Mouse (Mus musculus) fibroblast of lung, adult 2 months (primary cell): ENCODE results near the gene Chrnb1.

ENCODE experiments used
- DNase-seq: peaks from one replicate; pipeline ENCODE4 v3.0.0-alpha.2; 2011; ENCODE audit warnings: low read depth

The Chrnb1 gene

DNA sequence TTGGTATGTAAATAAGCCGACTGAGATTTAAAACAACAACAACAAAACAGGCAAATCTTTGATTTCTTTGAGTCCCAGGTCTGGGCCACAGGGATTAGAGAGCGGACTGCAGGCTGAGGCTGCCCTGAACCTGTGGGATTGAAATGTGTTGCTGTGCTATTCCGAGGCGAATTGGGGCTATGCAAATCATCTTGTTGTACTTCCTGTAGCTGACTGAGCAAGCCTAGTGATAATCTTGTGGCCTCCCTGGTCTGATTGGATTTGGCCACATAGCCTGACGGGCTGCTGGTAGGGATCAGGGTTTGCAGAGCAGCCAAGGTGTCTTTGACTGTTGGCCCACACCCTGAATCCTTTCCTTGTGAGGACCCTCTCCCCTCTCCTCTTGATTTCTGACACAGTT is 20.8 kb downstream of the Chrnb1 start:
- DNase-seq: no peak

- DNase-seq: no peak
Observed at GRCm38 (mm10) chr11:69767625-69767909, 28.2 kb downstream of the Chrnb1 start.

DNA sequence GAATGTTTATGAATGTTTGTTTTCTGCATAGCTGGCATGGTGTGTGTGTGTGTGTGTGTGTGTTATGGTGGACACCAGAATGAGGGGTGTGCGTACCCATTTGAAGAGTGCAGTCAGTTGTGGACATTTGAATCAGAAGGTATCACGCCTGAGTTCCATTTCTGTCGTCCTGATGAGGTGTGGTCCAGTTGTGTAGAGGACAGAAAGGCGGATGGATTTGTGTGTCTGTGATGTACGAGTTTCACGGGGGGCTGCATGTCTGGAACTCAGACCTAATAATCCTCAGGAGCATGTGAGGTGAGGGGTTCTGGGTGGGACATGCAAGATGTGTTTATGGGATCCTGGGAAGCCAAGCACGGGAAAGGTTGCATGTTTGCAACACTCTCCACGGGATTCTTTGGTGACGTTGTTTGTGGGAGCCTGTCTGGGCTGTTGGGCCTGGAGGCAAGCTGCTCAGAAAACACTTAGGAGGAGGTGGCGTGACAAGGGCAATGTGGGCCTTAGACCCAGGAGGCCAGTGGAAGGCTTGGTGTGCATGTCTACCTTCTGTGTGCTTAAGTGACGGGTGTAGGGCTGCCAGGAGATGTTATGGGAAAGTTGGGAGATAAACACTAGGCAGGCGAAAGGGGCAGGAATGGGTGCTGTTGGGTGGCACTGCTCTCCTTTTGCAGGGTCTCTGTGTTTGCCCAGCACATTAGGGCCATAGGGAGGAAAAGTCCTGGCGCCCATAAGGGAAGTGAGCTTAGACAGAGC is 28.7 kb downstream of the Chrnb1 start:
- DNase-seq: no peak

DNA sequence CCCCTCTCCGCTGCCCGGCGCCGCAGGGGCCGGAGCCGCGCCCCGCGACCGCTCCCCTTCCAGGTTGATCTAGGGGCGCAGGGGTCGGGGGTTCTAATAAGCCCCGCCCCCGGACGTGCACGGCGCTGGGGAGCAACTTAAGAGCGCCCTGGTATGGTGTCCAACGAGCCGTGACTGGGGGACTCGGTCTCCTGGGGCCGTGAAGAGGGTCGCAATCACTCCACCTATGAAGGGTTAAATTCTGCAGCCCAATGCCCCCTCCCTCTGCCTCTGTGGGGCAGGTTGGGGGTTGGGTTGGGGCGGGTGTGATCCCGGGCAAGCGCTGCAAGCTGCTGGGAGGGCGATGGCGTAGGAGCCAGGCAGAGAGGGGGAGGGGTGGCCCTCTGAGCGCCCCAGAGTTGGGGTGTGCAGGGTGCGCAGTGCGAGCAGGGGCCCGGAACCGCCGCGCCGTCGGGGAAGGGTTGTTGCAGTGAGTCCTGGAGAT is 29.6 kb downstream of the Chrnb1 start:
- no peak for DNase-seq

GRCm38 (mm10) chr11:69765221-69766125 is 30.3 kb downstream of the Chrnb1 start, which contains the start of gene Zbtb4:
TSS of gene Zbtb4 (plus strand) at chr11:69765912.
- DNase-seq: no peak

GRCm38 (mm10) chr11:69763551-69763950 is 32.2 kb downstream of the Chrnb1 start:
- no peak for DNase-seq

- no peak for DNase-seq
Observed at GRCm38 (mm10) chr11:69761868-69762267, 33.9 kb downstream of the Chrnb1 start, which contains the start of gene Slc35g3. TSS of gene Slc35g3 (minus strand) at chr11:69761968.

DNA sequence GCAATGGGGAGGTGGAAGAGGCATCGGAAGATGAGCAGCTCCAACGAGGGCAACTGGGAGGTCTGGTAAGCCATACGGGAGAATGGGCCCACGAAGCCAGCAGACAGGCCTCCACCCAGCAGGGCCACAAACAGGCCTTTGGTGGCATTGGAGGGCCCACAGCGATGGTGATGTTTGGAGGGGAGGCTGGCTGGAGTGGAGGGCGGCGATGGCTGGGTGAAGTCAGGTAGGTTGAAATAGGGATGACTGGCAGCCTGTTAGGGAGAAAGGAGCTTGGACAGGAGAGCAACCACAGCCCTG is 34.9 kb downstream of the Chrnb1 start:
- no peak for DNase-seq

GRCm38 (mm10) chr11:69760160-69760900 is 35.4 kb downstream of the Chrnb1 start:
- DNase-seq: no peak

DNA sequence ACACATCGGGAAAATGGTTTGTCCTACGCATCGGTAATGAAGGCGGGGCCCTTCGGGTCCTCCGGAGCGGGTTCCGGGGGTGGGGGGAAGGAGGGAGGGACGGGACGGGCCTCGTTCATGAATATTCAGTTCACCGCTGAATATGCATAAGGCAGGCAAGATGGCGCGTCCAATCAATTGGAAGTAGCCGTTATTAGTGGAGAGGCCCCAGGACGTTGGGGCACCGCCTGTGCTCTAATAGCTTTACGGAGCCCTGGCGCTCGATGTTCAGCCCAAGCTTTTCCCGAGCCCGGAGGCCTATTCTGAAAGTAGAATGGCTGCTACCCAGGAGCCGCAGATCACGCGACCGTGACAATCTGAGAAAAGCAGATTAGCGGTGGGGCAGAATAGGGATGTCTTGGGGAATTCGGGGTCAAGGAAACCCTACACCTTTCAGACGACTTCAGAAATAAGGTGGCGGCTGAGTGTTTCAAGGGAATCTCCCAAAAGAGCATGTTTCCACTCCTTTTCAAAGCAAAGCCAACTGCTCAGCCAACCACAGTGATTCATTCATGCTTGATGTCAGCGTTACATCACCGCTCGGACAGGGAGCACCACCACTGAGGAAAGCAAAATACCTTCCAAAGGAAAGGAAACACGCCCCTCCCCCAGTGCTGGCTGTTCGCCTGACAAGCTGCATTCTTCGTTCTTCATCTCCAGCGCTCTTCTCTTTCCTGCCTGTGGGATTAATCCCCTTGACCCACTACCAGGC is 36.6 kb downstream of the Chrnb1 start:
- DNase-seq: peak; percentile 73

- DNase-seq: peak; percentile 94
Observed at GRCm38 (mm10) chr11:69758478-69758970, 37.2 kb downstream of the Chrnb1 start, which contains the start of gene Polr2a. TSS of gene Polr2a (minus strand) at chr11:69758637.

DNA sequence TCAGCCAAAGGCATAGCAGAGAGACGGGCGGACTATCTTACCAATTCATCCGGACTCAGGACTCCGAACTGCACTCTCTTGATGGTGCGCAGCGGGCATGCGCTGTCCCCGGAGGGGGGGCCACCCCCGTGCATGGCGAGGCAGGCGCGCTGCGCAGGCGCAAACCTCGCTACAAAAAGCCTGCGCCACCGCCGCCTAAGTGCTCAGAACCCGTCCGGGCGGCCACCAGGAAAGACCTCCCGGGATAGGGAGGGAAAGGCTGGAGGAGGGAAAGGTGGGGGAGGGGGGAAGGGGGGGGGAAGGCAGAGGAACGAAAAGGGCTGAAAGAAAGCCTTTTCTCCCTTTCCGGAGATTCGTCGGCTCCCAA is 37.7 kb downstream of the Chrnb1 start:
- DNase-seq: peak; percentile 88

DNA sequence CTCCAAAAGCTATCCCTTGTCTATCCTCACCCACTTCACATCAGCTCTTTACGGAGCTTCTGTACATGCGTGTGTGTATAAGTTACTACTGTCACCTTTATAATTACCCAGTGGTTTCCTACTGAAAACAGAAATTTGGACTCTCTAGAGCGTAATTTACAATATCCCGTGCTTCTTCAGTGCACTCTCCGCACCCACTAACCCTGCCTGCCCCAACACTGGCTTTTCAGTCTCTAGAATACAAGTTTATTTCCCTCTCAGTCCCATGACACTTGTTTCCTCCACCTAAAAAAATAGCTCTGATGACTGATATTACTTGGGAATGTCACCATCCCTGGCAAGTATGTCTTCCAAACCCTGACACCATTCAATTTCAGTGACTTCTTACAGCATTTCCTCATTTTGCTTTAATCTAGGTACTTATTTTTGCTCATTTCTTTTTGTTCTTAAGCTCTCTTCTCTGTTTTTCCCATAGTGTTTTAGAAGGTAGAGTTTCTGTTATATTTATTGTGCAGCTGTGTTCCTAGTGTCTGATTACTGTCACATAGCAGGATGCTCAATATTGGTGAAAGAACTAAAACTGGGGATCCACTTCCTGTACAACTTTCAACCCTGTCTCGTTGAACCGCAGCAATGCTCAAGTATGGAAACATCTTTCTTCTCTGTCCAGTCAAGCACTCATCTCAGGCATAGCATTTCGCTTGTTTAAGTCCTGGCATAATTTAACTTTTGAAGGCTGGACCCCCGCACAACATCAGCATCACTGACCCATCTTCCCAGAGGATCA is 38.2 kb downstream of the Chrnb1 start:
- DNase-seq: no peak

DNA sequence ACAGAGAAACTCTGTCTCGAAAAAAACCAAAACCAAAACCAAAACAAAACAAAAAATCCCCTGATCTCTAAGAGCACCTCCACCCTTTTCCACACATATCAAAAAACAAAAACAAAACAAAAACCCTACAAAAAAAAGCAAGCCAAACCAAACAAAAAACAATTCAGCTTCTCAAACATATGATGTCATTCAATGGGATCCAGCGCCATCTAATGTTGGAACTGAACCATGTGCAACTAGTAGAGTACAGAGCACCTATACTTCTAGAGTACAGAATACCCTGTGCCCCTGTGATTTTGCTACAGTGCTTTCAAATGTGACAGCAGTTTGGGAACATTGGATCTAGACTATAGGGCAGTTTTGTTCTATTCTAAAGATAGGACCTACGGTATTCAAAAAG is 41.0 kb downstream of the Chrnb1 start:
- no peak for DNase-seq

- DNase-seq: no peak
Observed at GRCm38 (mm10) chr11:69754233-69754632, 41.5 kb downstream of the Chrnb1 start.

- no peak for DNase-seq
Observed at GRCm38 (mm10) chr11:69752686-69753085, 43.1 kb downstream of the Chrnb1 start.

GRCm38 (mm10) chr11:69751635-69752034 is 44.1 kb downstream of the Chrnb1 start:
- DNase-seq: no peak
